In genomic region chr3:138532764-138533163, GRCm38 (mm10) we compare ENCODE assay signal across 22 mouse cellular contexts.
"Had no signal": no experiment of that assay in that cellular context is flagged by ENCODE, and none has a peak within 500 bp of the region (broad histone marks: within the 10 kb centered on the region; RNA-seq: fewer than 3 reads in every experiment).

No protein-coding gene starts in this region.

- H3K4me3 ChIP-seq: layer of hippocampus, adult 2 months; limb, embryonic 10.5 days; limb, embryonic 13.5 days; liver, embryonic 13.5 days; midbrain, embryonic 10.5 days; midbrain, embryonic 13.5 days; myocyte; neural tube, embryonic 13.5 days; stomach, embryonic 15.5 days had no signal

- H3K4me2 ChIP-seq: limb, embryonic 13.5 days; liver, embryonic 13.5 days; lung, embryonic 14.5 days; midbrain, embryonic 13.5 days; neural tube, embryonic 13.5 days; stomach, embryonic 15.5 days had no signal

- H3K36me3 ChIP-seq: midbrain, embryonic 13.5 days; stomach, embryonic 15.5 days had no signal

- H3K9ac ChIP-seq: limb, embryonic 13.5 days; liver, embryonic 13.5 days; lung, embryonic 14.5 days; midbrain, embryonic 13.5 days; neural tube, embryonic 13.5 days; stomach, embryonic 15.5 days had no signal

- H3K27ac ChIP-seq: kidney, postnatal 0 days; layer of hippocampus, adult 2 months; limb, embryonic 10.5 days; limb, embryonic 13.5 days; liver, embryonic 13.5 days; macrophage; midbrain, embryonic 10.5 days; midbrain, embryonic 13.5 days; neural tube, embryonic 13.5 days; stomach, embryonic 15.5 days had no signal

- H3K27me3 ChIP-seq: limb, embryonic 13.5 days; liver, embryonic 13.5 days; midbrain, embryonic 13.5 days; neural tube, embryonic 13.5 days; stomach, embryonic 15.5 days had no signal

- ATAC-seq: lung, postnatal 0 days; midbrain, embryonic 13.5 days; midbrain, embryonic 16.5 days had no signal

- DNase-seq: kidney, adult 18-20 months; kidney, postnatal 25 days; layer of hippocampus, adult 9-11 months; liver; liver, embryonic 13.5 days; lung, embryonic 14.5 days; retina, postnatal 1 day; right cerebral cortex, postnatal 25 days; spleen, adult 18-20 months; thymus, postnatal 36 days had no signal

- H3K9me3 ChIP-seq: limb, embryonic 10.5 days; limb, embryonic 13.5 days; liver, embryonic 13.5 days; midbrain, embryonic 10.5 days; midbrain, embryonic 13.5 days; neural tube, embryonic 13.5 days; stomach, embryonic 15.5 days had no signal
